Mouse (Mus musculus) cerebellum, adult 2 months (tissue): ENCODE data around the gene Gpr50.

Experiments used
- CTCF ChIP-seq: fragments of 200-500 bp; IDR thresholded peaks from 2 replicates; pipeline ENCODE4 v1.5.1; 2011; ENCODE audit warnings: low read depth, mild to moderate bottlenecking, control low read depth, low read length, moderate library complexity, borderline replicate concordance; ENCODE audit not compliant: insufficient read depth
- POLR2A ChIP-seq: fragments of 200-500 bp; IDR thresholded peaks from 2 replicates; pipeline ENCODE4 v1.6.1; 2011; ENCODE audit warnings: low read length, control low read depth, borderline replicate concordance; ENCODE audit not compliant: insufficient read depth

DNA sequence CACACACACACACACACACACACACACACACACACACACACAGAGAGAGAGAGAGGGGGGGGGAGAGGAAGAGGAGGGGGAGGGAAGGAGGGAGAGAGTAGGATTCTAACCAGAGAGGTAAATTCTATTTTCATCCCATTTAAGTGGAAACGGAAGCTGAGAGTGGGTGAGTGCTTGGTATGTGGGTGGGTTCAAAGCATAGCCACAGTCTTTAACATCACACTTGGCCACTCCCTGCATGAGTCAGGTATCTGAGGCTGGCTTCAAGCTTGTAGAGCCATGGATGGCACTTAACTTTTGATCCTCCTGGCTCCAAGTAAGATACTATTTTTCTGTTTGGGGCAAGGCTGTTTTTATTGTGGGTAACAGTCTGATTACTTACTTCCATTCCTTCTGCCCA is 41.2 kb upstream of the Gpr50 start:
- TF ChIP-seq CTCF = no peak
- TF ChIP-seq POLR2A = no peak
